Mouse (Mus musculus) frontal cortex, postnatal 14 days (tissue): ENCODE measurements around the gene Ubap2l.

ENCODE experiments used
- DNase-seq, 2 experiments: peaks; one replicate each; pipeline ENCODE4 v3.0.0; 2022; ENCODE audit warnings: low spot score in 2 of 2

Gene Ubap2l

DNA sequence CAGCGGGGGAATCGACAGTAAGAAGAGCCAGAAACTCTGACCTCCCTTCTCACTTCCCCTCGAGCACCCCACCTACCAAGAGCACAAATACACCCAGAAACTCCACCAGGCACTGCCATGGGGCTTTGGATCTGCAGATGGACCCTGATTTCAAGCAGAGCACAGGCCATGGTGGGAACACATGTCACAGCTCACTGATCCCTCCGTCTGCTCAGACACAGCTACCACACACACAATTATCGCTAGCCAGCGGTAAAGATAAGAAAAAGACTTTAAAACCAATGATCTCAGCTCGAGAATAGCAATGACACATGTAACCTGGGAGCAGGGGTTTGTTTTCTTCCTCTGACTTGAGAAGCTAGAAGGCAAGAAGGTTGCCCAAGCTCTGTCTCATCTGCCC lies 83.9 kb downstream of the Ubap2l start:
- no peak for DNase-seq

DNA sequence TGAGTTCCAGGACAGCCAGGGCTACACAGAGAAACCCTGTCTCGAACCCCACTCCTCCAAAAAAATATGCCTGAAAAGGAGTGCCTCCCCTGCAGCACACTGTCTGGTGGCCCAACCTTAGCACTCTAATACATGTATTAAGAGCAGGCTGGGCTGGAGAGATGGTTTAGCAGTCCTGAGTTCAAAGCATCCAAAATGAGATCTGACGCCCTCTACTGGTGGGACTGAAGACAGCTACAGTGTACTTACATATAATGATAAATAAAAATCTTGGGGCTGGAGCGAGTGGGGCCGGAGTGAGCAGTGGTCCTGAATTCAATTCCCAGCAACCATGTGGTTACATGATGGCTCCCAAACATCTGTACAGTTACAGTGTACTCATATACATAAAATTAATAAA lies 85.5 kb downstream of the Ubap2l start:
- DNase-seq = no peak

DNA sequence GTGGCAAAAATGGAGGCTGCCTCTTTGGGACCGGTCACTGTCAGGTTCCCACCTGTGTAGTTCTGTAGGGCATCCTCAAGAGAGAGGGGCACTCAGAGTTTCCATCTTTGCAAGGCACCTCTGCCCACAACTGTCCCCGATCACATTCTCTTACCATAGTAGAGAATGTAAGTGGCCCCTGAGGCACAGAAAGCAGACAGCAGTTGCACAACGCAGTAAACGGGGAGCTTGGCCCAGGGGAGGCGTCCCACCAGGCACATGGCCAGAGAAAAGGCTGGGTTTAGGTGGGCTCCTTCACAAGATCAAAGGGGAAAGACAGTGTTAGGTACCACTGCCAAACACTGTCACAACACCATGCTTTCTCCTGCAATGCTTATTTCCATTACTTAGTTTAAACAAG lies 86.5 kb downstream of the Ubap2l start:
- no peak for DNase-seq

DNA sequence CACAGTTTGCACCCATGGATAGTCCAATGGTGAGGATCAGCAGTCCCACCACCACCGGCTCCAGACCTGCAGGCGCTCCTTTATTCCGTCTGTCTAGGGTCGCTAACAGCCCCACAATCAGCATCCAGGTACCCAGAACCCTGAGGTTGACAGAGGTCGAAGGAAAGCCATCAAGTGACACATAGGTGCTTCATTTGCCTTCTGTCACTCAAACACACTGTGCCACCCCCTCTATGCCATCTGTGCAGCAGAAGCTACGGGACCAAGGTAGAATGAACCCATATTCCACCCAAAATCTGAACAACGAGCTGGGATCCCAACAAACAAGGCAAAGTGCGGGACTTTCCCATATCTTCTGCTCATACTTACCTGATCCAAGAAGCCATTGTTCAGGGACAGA lies 86.9 kb downstream of the Ubap2l start:
- no peak for DNase-seq

DNA sequence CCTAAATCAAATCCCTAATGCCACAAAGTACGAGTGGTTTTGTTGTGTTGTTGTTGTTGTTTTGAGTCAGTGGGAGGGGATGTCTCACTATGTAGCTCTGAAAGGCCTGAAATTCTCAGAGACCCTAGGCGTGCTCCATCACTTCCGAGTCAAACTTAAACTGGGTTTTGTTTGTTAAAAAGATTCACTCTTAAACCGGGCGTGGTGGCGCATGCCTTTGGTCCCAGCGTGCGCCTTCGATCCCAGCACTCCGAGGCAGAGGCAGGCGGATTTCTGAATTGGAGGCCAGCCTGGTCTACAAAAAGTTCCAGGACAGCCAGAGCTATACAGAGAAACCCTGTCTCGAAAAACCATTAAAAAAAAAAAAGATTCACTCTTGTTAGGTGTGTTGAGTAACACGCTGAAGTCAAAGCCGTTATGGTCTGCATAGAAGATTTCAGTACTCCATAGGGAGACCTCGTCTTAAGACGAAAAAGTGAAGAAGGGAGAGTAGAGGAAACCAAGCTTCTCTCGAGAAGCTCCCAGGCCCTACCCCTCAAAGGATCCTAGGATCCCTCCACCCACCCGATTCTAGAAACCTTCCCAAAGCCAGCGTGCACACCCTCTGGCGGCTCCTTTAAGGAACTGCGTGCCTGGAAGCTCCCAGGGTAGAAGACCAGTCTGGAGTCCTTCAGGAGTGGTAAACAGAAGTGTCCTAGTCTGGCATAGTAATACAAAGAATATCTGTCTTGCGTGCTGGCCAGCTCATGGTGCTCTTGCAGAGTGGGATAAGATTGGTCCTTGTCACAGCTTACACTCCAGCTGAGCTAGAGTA lies 88.3 kb downstream of the Ubap2l start:
- DNase-seq = peak in 1 of 2 experiments; percentile 55

DNA sequence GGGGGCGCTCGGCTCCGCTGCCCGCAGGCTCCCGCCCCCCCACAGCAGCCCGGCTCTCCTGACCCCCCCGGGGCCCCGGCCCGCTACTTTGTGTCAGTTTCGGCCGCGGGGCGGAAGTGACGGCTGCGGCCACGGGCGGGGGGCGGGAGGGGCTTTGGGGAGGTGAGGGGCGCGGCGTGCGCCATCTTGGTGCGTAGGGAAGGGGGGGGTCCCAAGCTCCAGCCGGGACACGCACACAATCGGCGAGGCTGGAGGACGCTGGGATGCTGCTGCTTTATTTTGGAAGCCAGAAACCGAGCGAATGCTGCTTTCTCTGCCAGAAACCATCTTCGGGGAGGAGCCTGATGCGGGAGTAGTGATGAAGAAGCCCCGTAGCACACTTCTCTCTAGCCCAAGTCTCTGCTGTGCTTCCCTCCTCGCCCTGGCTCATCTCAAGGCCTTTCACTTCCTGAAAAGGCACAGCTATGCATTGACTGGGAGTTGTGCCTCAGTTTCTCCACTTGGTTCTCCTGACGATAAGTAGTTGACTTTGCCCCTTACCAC lies 89.1 kb downstream of the Ubap2l start, which contains the start of gene Atp8b2:
TSS of gene Atp8b2 (minus strand) at position 288 of the 543 bp plus-strand sequence.
- peak; percentile 44 to 50 for DNase-seq

DNA sequence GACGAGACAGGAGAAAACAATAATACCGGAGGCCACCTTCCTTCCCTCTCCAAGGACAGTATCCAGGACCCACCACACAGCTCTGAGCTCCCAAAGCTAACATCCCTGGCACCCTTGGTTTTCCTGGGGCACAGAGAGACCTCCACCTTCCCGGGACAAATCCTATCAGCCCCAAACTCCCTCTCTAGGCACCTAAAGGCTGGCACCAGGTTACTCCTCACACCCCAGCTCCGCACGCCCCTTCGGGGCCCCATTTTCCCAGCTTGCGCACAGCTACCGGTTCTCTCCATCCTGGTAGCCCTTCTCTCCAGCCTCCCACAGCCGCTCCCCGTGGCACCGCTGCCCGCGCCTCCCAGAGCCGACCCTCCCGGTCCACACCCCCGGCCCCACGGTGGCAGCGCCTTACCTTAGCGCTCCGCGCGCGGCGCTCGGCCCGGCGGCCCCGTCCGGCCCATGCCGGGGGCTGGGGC lies 89.6 kb downstream of the Ubap2l start:
- DNase-seq = peak in 1 of 2 experiments; percentile 33

DNA sequence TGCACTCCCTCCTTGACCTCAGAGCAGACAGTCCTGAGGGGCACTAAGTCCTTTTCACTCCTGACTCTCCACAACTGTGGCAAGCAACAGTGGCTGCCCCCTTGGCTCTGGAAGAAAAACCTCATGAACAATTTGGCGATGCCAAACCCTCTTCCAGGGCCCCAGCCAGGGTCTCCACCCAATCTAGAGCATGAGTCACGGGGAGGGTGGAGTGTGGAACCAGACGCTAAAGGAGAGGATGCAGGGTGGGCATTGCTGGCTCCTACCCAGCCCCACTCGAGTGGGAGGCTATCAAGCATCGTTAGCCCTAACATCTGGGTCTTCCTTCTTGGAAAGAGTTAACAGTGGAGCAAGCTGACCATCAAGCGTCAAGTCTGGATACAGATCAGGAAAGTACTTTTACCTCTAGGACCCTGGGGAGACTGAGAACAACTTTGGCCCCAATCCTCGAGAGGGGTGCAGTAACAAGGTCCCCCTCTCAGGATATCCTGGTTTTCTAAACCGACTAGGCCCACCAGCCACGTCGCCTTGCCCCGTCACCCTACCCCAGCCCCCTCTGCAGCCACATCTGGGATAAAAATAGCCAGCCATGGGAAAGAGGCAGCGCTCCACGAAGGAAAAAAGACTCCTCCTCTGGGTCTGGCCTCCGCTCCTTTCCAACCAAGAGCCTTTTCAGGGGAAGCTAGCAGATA lies 90.2 kb downstream of the Ubap2l start:
- DNase-seq = no peak

DNA sequence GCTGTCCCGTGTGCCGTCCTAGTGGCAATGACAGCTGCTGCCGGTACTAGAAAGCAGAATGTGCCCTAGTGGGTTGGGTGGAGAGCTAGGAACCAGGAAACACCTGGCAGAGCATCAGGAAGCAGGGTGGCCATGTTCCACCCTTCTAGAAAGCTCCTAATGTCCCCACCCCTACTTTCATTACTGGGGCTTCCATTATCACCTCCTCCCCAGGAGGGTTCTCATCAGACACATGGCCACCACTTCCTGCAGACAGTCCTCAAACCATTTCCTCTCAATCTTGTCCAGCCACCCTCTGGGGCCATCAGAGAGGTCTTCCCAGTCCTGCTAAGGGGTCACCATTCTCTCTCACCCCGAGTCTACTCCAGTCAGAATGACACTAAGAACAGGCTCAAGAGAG lies 91.0 kb downstream of the Ubap2l start:
- no peak for DNase-seq

DNA sequence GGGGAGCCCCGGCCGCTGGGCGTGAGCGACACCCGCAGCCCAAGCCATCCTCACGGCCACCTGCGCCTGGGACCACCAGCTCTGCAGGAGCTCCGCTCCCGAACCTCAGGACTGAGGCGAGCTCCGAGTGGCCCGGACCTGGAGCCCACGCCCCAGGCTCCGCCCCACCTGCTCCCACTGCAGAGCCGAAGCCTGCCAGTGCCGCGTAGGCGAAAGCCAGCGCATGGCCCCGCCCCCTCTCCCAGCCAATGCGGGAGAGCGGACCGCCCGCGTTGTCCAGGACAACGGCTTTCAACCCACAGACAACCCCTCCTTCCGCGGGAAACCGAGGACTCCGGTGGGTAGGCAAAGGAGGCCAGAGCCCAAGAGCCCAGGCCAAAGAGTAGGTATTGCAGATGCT lies 92.0 kb downstream of the Ubap2l start:
- DNase-seq = peak; percentile 91 to 93

DNA sequence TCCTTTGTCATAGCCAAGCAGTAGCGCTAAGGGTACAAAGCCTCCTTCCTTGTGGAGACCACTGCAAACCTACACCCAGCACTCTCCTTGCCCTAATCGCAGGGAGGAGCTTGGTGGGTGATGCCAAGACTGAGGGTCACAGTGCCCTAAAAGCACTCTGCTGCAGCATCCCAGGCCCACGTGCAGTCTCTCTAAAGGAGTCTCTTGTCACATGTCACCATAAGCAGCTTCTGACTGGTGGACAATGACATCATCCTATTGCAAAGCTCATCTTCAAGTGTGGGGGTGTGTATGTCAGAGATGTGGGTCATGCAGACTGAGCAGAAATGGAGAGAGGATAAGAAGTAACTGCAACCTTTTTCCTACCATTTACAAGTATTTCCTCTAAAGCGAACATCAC lies 93.0 kb downstream of the Ubap2l start:
- DNase-seq = peak; percentile 40 to 56

DNA sequence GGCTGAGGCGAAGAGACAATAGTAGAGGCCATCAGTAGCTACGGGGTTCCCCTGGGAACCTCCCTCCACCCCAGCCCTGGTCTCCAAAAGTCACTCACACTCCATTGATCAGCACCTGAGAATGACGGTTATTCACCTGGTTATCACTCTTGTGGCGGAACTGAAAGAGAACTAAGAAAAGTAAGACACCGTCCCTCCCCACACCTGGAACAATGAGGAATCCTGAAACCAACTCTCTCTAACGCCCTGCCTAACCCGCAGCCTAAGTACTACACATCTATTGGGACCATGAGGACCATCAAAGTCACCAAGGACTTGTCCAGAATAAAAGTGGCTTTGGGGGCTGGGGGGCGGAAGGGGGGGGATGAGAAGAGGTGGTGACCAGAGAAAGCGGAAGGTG lies 94.5 kb downstream of the Ubap2l start:
- DNase-seq = no peak

DNA sequence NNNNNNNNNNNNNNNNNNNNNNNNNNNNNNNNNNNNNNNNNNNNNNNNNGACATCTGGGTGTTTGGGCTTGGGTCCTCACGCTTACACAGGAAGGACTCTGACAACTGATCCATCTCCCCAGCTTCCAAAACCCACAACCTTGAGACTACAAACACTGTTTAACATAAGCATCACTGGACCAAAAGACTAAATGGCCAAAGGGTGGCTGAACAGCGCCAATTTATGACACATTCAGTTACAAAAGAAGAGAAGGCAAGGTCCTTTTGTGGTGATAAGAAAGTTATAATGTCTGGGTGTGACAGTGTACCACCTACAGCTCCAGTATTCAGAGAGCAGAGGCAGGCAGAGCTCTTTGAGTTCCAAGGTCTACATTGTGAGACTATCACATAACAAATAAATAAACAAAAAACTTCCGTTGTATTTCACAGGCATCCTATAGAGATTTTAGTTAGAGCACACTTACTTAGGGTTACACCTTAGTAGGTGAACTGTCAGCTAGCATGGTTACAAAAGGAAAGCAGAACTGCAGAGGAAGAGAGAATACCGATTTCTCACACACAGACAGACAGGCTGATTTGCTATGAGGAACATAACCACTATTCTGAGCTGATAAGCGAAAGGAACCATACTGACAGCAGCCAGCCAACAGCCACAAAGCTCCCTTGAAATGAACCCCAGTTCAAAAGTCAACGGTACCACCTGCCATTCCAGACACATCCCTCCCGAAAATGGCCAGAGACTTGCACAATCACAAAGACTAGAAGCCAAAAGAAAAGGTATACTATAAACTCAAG lies 96.1 kb downstream of the Ubap2l start:
- no peak for DNase-seq

DNA sequence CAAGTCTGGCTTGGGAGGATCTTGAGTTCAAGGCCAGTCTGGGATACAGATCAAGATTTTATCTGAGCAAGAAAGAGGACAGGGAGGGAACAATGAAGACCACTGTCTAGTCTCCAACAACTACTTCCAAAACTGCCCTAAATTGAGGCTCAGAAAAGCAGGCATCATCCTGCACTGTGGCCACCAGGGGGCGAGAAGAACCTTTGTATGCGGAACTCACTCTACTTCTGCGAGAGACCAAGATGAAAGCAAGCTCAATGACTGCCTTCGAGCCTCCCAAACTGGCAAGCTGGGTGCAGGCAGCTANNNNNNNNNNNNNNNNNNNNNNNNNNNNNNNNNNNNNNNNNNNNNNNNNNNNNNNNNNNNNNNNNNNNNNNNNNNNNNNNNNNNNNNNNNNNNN lies 99.0 kb downstream of the Ubap2l start:
- DNase-seq = peak; percentile 54 to 69
